Mouse (Mus musculus): Measurements from ENCODE around the gene Jade2.

GRCm38 (mm10) chr11:51857081-51857671 lies at the start of gene Jade2:
- TF ChIP-seq CTCF (IDR thresholded peaks at IDR 0.05; ENCODE audit: low read depth) (peak; percentile 52), EP300 (optimal IDR thresholded peaks at IDR 0.05) (no peak)

All from stomach, postnatal 0 days (tissue).